Mouse (Mus musculus): ENCODE measurements around the gene Skida1.

DNA sequence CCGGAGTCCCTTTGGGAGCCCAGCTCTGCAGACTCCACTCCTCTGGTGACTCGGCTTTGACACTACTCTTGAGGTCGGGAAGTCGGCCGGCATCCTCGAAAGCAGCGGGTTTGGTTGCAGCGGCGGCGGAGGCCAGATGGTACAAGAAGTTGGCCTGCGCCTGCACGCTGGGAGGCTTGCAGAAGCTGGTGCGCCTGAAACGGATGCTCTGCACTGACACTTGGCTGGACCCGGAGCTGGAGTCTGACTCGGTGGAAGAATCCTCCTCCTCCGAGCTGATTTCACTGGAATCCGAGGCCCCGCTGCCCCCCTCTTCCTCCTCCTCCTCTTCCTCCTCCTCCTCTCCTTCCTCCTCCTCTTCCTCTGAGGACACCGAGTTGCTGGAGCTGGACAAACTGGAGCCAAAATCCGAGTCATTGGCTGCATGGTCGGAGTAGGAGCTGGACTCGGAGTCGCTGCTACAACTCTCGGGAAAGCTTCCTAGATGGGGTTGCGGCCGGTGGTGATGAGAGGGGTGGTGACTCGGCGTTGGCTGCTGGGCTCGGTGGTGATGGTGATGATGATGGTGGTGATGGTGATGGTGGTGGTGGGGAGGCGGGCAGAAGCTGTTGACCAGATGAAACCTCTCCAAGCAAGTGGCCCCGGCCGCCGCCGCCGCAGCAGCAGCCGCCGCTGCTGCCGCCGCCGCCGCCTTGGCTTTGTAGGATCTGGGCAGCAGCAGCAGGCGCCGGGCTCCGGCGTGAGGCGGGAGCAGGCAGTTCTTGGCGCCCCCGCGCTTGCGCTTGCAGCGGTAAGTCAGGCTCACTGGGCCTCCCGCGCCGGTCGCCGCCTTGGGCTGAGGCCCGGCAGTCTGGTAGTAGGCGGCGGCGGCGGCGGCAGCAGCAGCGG lies 1.8 kb downstream of the Skida1 start:
- TF ChIP-seq CTCF (IDR thresholded peaks at IDR 0.05; ENCODE audit: borderline replicate concordance, extremely low read depth, insufficient read depth, insufficient read length) = no peak
- no peak for TF ChIP-seq POLR2A (IDR thresholded peaks at IDR 0.05; ENCODE audit: borderline replicate concordance, extremely low read depth, insufficient read depth, insufficient read length, poor library complexity, severe bottlenecking)
